Mouse (Mus musculus) embryonic facial prominence, embryonic 11.5 days (tissue): ENCODE measurements around the gene Trappc2l. TPM values are rescaled to one million over a fixed set of nuclear protein-coding genes. Genes with fewer than 3 reads are reported as not detected.
A peak's percentile ranks its signal among the peaks of the same experiment; 100 is the strongest.

ENCODE experiments used
- ATAC-seq: fragments of 200-750 bp; cut with Nextera tagmentation; replicated peaks from 2 replicates; pipeline ENCODE4 v1.8.0; 2017; ENCODE audit warnings: low read depth; ENCODE audit not compliant: insufficient number of reproducible peaks, low FRiP score, low TSS enrichment
- DNase-seq: peaks from one replicate; pipeline ENCODE4 v3.0.0-alpha.2; 2015; ENCODE audit warnings: low spot score
- H3K27ac ChIP-seq: fragments of 300-500 bp; sonication (generic); replicated peaks from 2 replicates; pipeline ENCODE4 v1.5.1; 2014; ENCODE audit warnings: mild to moderate bottlenecking, low read depth, low read length, control low read depth
- H3K27me3 ChIP-seq: fragments of 300-500 bp; sonication (generic); 2 replicates; pipeline ENCODE4 v1.6.1; 2014; ENCODE audit warnings: mild to moderate bottlenecking, low read length, moderate library complexity, mixed read lengths; ENCODE audit not compliant: control insufficient read depth, insufficient read depth
- H3K36me3 ChIP-seq: fragments of 300-500 bp; sonication (generic); replicated peaks from 2 replicates; pipeline ENCODE4 v1.6.1; 2014; ENCODE audit warnings: low read depth, mild to moderate bottlenecking, low read length, moderate library complexity, mixed read lengths; ENCODE audit not compliant: control insufficient read depth, insufficient read depth
- H3K4me1 ChIP-seq: fragments of 300-500 bp; sonication (generic); 2 replicates; pipeline ENCODE4 v1.6.1; 2014; ENCODE audit warnings: low read length, mixed read lengths; ENCODE audit not compliant: control insufficient read depth, insufficient read depth
- H3K4me2 ChIP-seq: fragments of 300-500 bp; sonication (generic); 2 replicates; pipeline ENCODE4 v1.6.1; 2014; ENCODE audit warnings: low read depth, mild to moderate bottlenecking, control low read depth, low read length, moderate library complexity
- H3K4me3 ChIP-seq: fragments of 300-500 bp; sonication (generic); 2 replicates; pipeline ENCODE4 v1.5.1; 2014; ENCODE audit warnings: low read depth, low read length, control low read depth
- H3K9ac ChIP-seq: fragments of 300-500 bp; sonication (generic); replicated peaks from 2 replicates; pipeline ENCODE4 v1.6.1; 2014; ENCODE audit warnings: mild to moderate bottlenecking, control low read depth, low read length
- H3K9me3 ChIP-seq: fragments of 300-500 bp; sonication (generic); replicated peaks from 2 replicates; pipeline ENCODE4 v1.6.1; 2016; ENCODE audit warnings: mild to moderate bottlenecking, low read length, inconsistent platforms, mixed read lengths; ENCODE audit not compliant: control insufficient read depth
- WGBS: fragments of 180-500 bp; shearing (Covaris S2); extraction: QIAGEN DNeasy Blood & Tissue Kit; methylation state at CpG from one replicate; pipeline ENCODE4 v1.1.7; 2014; 5-methylcytosine and 5-hydroxymethylcytosine counted together
- polyA plus RNA-seq: library from polyadenylated mRNA; unstranded; fragments of >200 nt; fragmentation: Nextera tagmentation; extraction: Ambion mirVana; gene quantifications from 2 replicates; pipeline ENCODE4 v1.2.1, GENCODE M21; 2014

Trappc2l gene
- polyA plus RNA-seq, 1 experiment from 2014 or later = 38.1 TPM

DNA sequence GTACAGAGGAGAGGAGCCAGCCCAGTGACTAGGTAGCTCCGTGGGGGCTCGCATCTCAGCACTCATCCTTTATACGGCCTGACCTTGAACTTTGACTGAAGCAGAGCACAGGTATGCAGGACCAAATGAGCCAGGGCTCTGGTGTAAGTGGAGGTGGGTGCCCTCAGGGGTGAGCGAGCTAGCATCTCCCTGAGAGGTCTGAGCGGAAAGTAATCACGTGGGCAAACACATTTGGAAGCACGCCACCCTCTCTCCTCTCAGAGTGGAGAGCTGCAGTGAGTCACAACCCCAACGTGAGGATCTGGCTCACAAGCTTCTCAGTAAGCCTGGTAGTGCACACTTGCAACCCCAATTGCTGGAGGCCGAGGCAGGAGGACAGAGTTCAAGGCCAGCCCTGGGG is 30.6 kb downstream of the Trappc2l start:
- ATAC-seq = no peak
- no peak overlapping the region for H3K27ac ChIP-seq
- WGBS = 73% methylated on average over 9 of the region's 9 CpGs

DNA sequence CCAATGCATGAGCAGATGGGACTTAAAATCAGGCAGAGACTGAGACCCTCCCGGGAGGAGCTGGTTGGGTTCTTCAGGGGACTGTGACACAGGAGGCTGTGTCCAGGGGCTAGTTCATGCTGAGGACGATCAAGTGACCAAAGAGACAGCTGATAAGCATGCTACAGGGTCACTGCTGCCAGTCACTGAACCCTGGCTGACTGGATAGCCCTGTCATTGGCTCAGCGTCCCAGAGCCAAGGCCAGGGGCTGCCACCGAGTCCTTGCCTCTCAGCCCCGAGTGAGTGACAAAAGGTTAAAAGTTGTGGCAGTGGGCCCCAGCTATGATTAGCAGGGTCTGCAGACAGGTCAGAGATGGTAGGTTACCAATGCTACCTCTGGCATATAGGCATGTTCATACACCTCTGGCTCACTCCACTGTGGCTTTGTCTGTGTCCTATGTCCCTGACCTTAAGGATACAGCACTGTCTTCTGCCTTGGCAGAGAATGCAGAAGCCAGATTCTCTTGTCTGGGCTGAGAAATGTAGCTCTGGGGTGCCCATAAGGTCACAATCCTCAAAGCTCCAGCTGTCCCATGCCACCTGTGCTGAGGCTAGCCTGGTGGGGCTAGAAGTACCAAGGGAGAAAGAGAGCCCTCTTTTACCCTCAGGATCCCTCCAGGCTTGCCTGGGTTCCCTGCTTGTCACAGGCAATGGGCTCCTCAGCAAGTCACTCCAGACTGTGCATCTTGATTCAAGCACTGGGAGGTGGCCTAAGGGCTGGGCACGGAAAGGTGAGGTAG is 32.9 kb downstream of the Trappc2l start:
- Histone ChIP-seq H3K4me2 (no peak overlapping the region), H3K4me1 (peaks cover 11% of the 10 kb centered on the region), H3K9me3 (no peaks in the 10 kb centered on the region), H3K27ac (no peak overlapping the region), H3K9ac (no peak overlapping the region), H3K36me3 (no peaks in the 10 kb centered on the region), H3K27me3 (no peaks in the 10 kb centered on the region), H3K4me3 (no peak overlapping the region)
- WGBS = 69% methylated on average over 6 of the region's 6 CpGs
- no peak for ATAC-seq
- DNase-seq = no peak

More for the DNA sequence above, 30.6 kb downstream of the Trappc2l start:
- DNase-seq = no peak
- no peaks in the 10 kb centered on the region for H3K27me3 ChIP-seq
- peaks cover 13% of the 10 kb centered on the region for H3K4me1 ChIP-seq
- no peak overlapping the region for H3K9ac ChIP-seq
- no peaks in the 10 kb centered on the region for H3K9me3 ChIP-seq
- no peak overlapping the region for H3K4me3 ChIP-seq
- no peak overlapping the region for H3K4me2 ChIP-seq
- no peaks in the 10 kb centered on the region for H3K36me3 ChIP-seq

DNA sequence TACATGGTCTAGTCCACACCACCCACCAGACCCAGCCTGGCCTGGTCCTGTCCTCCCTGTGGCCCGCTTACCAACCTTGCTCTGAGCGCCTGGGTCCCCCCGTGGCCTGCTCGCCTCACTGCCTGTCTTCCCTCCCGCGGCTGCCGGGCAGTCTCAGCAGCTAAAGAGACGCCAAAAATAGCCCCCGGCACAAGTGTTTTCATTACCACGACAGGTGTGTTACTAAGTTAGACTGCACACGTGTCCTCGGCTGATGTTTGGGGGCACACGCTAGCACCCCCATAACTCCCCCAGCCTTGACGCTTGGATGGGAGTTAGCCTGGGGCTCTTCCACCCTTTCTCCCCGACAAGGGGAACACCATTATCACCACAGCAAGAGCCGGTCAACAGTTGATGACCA is 34.9 kb downstream of the Trappc2l start:
- no peak overlapping the region for H3K4me2 ChIP-seq
- ATAC-seq (no peak), DNase-seq (no peak)
- H3K36me3 ChIP-seq = no peaks in the 10 kb centered on the region
- H3K27ac ChIP-seq = no peak overlapping the region
- no peak overlapping the region for H3K4me3 ChIP-seq
- H3K4me1 ChIP-seq = no peaks in the 10 kb centered on the region; the same call in 1 of the 2 replicates
- no peaks in the 10 kb centered on the region for H3K9me3 ChIP-seq
- H3K27me3 ChIP-seq = no peaks in the 10 kb centered on the region
- WGBS = 88% methylated on average over 16 of the region's 16 CpGs
- no peak overlapping the region for H3K9ac ChIP-seq

DNA sequence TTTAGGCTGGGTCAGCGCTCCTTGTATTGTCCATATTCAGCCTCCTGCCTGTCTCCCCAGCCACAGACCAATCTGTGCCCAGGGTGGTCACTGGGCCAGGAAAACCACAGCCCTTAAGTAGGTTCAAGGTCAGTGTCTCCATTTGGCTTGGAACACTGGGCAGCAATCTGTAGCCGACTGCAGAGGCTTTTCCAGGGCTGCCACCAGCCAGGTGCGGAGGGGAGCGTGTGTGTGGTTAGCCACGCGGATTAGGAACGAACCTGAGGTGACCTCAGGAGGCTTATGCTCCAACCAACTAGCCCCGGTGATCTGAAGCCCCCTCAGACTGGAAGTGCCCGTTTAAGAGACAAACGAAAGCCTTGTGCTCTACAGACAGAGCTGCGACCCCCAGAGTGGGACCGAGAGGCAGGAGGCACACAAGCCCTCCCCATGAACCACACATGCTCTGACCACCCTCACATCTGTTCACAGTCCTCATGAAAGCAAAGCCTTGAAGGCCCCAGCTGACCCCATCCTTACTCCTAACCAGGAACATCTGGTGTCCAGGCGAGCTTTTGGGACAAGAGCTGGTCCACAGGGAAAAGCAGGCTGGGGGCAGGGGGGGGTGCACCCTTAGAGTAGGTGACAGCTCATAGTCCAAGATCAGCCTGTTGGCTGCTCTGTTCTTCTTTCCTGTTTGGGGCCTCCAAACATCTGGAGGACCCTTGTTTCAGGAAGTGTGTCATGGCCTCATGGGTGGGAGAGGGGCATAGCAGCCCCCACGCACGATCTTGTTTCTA is 36.9 kb downstream of the Trappc2l start:
- no peaks in the 10 kb centered on the region; the same call in none of the 2 replicates for H3K4me1 ChIP-seq
- 34% methylated on average over 15 of the region's 15 CpGs for WGBS

DNA sequence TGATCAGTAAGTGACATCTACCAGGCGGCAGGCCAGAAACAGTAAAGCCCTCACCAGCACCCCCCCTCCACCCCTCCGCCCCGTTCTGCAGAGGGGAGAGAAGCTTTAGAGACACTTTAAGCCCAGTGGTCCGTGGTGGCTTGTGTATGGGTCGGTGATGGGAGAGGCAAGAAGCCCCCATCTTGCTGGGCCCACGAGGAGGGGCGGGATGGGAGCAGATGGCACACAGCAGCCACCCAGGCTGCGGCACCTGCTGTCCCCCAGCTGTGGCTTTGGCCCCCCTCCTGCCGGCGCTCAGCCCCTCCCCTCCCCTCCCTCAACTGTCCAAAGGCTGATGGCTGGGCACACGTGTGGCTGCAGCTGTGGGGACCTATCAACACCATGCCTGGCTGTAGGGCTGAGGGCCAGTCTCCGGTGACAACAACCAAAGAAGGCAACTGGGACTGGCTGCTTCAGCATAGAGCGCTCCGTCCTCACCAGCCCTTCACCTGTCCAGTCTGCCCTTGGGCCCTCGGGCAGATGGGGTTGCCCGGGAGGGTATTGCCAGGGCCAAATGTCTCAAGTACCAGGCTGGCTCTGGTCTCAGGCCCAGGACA is 40.0 kb downstream of the Trappc2l start:
- DNase-seq (no peak), ATAC-seq (0 out of 2 replicates have a peak, but pooled peaks have one; percentile 49)
- Histone ChIP-seq H3K36me3 (no peaks in the 10 kb centered on the region), H3K4me1 (no peaks in the 10 kb centered on the region; the same call in none of the 2 replicates), H3K9me3 (no peaks in the 10 kb centered on the region), H3K4me3 (no peak overlapping the region), H3K27me3 (no peaks in the 10 kb centered on the region), H3K27ac (no peak overlapping the region), H3K9ac (no peak overlapping the region), H3K4me2 (no peak overlapping the region)
- 77% methylated on average over 15 of the region's 16 CpGs for WGBS

More for the DNA sequence above, 36.9 kb downstream of the Trappc2l start:
- Histone ChIP-seq H3K9me3 (no peaks in the 10 kb centered on the region), H3K36me3 (no peaks in the 10 kb centered on the region), H3K9ac (no peak overlapping the region), H3K4me2 (no peak overlapping the region), H3K27ac (no peak overlapping the region), H3K4me3 (no peak overlapping the region), H3K27me3 (no peaks in the 10 kb centered on the region)
- ATAC-seq (no peak), DNase-seq (peak; percentile 44)

DNA sequence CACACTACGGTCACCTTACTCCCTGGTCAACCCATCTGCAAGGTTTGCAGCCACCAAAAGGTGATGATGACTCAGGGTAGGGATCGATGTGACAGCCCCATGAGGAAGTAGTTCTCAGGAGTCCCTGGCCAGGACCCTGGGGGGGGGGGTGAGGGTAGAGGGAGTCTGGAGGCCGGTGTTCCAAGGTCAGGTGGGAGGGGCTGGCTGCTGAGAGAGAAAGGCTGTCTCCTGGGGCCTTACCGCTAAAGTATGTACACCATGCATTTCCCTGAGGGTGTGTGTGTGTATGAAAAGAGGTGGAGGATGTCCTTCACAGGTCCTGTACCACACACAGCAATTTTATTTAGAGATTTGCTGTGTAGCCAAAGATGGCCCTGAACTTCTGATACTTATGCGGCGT is 41.2 kb downstream of the Trappc2l start:
- no peak for ATAC-seq
- Histone ChIP-seq H3K36me3 (no peaks in the 10 kb centered on the region), H3K4me2 (no peak overlapping the region), H3K4me1 (no peaks in the 10 kb centered on the region; the same call in none of the 2 replicates), H3K9me3 (no peaks in the 10 kb centered on the region), H3K9ac (no peak overlapping the region), H3K27me3 (no peaks in the 10 kb centered on the region), H3K27ac (no peak overlapping the region), H3K4me3 (no peak overlapping the region)
- DNase-seq = no peak
- WGBS = 64% methylated on average over 6 of the region's 6 CpGs

DNA sequence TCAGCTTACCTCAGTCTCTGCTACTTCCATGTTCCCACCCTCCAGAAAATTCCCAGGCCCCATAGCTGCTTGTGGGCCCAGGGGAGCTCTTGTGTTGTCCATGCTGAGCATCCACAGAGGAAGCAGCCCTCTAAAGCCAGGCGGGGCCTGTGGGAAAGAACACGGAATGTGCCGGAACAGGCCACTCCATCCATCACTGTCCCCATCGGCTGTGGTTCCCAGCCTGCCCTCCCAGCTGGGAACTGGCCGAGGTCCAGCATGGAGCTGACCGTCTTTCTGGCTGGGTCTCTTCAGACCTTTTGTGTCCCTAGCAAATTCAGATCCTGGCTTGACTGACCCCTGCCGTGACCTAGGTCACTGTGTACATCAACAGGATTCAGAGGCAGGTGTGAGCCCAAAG is 43.3 kb downstream of the Trappc2l start:
- H3K9me3 ChIP-seq = no peaks in the 10 kb centered on the region
- WGBS = 75% methylated on average over 7 of the region's 7 CpGs
- H3K4me3 ChIP-seq = no peak overlapping the region
- H3K36me3 ChIP-seq = no peaks in the 10 kb centered on the region
- H3K27me3 ChIP-seq = no peaks in the 10 kb centered on the region
- peaks cover 5% of the 10 kb centered on the region for H3K4me1 ChIP-seq
- H3K4me2 ChIP-seq = no peak overlapping the region
- no peak overlapping the region for H3K27ac ChIP-seq
- H3K9ac ChIP-seq = no peak overlapping the region
- DNase-seq = no peak
- ATAC-seq = no peak
